Mouse (Mus musculus) right cerebral cortex, postnatal 4 days (tissue): ENCODE results near the gene Zfp62.
A peak's percentile ranks its signal among the peaks of the same experiment; 100 is the strongest.

Source experiments
- DNase-seq: peaks from one replicate; pipeline ENCODE4 v3.0.0-alpha.2; 2022

Gene Zfp62

DNA sequence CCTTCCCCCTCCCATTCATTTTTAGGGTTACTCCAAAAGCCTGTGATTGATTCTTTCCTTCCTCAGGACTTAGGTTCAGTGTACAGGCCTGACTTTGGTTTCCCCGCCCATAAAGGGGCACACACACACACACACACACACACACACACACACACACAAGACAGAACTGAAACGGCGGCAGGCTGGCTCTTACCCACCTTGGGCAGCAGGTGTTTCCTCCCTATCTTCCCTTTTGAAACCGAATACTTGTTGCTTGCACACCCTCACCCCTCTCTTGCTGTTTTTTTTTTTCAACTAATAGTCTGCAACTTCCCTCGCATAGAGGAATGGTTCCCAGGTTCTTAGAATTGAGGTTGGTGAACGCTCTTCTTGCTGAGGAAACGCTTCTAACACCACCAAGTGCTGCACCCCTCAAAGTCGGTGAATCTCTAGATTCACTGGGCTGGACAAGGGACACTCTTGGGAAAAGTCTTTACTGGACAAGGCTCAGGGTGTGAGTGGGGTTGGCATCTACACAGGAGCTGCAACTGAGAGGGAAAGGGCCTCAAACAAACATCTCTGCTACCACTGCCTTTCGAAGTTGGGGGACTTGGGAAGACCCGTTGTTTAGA is 46.8 kb downstream of the Zfp62 start:
- DNase-seq, result no peak

DNA sequence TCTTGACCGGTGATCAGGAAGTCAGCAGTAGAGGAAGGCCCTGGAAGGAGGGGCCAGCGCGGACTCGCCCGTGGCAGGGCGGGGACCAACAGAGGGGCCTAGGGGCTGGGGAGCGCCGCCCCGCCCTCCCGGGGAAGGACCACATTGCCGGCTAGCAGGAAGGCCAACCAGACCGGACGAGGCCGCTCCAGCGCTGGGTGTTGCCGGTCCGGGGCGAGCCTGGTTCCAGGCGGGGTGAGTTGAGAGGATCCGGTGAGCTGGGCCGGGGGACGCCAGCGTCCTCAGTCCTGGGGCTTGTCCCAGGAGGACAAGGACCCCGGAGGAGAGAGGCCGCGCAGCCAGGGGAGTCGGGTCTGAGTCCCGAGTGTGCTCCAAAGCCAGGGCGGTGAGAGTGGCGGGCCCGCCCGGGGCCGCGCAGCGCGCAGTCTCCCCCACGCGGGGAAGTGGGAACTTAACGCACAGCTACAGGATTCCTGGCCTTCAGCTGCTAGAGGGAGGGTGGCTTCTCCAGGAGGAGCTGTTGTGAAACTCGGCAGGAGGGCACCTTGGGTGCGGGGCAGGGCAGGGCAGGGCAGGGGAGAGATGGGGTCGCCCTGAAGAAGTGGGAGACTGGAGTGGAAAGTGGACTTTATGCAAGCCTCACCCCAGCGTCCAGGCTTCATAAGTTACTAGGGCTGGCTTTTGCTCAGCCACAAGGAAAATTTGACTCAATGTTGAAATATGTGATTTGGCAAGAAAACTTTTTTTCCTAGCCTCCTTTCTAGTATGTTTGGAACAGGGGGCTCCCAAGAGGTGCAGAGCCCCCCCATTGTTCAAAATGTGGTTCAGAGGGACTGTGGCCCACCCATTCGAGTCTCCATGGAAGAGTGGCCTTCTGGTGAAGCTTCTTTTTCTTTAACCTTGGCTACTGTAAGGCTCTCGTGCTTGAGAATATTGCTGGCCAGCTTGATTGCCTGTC is 47.6 kb downstream of the Zfp62 start:
- DNase-seq, result peak; percentile 60

DNA sequence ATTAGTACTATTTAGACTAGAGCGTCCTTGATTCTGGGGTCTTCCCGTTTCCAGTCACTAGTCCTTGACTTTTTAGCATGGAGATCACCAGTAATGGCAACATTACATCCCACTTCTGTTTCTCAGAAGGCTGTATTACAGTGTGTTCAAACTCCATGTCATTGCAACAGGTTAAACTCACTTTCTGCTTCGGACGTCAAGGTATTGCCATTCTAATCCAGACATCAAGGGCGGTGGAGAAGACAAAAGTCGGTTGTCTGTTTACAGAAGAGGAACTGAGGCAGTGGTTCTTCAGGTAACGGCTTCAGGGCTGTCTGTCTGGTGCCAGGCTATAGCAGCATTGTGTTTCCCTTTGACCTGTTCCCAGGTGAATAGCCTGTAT is 48.3 kb downstream of the Zfp62 start:
- DNase-seq, result no peak

DNA sequence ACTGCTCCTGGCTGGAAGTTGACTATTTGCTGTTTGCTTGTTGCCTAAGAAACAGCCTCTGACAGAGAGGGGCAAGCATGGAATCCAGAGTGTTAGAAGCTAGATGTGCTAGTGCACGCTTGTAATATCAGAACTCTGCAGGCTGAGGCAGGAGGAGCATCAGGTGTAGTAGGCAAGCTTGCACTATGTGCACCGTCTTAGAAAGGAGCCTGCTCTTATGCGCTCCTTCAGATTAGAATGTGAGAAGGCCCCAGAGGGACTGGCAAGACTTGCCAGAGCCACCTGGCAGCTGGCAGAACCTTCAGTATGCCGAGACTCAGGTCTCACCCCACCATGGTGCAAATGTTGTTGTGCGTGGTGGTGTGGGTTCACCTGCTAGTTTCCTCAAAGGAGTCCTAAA is 49.0 kb downstream of the Zfp62 start:
- no peak for DNase-seq

DNA sequence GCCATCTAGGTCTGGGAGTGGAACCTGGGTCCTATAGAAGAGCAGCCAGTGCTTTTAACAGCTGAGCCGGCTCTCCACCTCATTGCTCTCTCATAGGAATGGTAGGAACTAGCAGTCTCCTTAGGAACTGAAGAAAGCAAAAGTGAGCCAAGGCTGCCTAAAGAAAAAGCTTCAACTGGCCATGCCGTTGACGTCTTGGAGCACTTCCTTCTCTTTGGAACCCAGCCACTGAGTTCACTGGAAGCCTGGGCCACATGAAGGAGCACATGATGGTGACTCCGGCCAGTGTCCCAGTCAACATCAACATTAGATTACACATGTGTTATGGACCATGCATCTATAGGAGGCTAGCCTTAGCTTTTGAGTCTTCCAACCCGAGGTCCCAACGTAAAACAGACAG is 49.9 kb downstream of the Zfp62 start:
- no peak for DNase-seq

DNA sequence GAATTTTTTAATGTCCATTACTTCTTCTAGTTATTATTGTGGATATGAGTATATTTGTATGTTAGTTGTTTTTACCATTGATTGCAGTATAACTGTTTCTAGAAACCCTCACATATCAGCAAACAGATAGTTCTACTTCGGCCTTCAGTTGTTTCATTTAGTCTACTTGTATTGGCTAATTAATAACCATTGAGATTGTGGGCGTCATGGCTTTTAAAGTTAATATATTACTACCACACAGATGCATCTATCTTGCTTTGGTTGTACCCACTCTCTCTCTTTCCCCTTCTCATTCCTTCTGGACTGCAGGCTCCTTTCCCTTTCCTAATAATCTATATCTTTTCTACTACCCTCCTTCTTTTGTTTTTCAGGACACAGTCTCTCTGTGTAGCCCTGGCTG is 56.2 kb downstream of the Zfp62 start:
- no peak for DNase-seq

DNA sequence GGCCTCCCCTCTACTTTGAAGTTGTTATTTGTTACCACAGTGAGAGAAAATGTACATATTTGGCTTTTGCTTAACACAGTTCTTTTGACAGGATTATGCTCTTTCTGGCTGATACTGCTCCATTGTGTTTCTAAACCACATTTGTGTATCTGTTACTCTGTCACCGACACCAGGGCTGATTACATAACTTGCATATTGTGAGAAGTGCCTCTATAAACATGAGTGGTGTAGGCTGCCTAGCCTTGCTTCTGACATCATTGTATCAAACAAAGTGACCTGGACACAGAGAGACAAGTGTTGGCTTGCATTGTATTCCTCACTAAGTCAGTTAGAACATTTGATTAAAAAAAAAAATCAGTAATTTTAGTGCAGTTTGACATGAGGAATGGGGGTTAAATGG is 56.7 kb downstream of the Zfp62 start:
- no peak for DNase-seq

DNA sequence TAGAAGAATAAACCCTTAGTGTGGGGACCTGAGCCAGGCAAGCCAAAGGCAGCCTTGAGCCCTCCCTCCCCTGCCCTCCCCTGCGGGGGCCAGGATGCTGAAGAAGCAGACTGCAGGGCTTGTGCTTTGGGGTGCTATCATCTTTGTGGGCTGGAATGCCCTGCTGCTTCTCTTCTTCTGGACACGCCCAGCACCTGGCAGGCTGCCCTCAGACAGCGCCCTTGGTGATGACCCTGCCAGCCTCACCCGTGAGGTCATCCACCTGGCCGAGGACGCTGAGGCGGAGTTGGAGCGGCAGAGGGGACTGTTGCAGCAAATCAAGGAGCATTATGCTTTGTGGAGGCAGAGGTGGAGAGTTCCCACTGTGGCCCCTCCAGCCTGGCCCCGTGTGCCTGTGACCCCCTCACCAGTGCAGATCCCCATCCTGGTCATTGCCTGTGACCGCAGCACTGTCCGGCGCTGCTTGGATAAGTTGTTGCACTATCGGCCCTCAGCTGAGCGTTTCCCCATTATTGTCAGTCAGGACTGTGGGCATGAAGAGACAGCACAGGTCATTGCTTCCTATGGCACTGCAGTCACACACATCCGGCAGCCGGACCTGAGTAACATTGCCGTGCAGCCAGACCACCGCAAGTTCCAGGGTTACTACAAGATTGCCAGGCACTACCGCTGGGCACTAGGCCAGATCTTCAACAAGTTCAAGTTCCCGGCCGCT is 57.7 kb downstream of the Zfp62 start:
- DNase-seq, result no peak

DNA sequence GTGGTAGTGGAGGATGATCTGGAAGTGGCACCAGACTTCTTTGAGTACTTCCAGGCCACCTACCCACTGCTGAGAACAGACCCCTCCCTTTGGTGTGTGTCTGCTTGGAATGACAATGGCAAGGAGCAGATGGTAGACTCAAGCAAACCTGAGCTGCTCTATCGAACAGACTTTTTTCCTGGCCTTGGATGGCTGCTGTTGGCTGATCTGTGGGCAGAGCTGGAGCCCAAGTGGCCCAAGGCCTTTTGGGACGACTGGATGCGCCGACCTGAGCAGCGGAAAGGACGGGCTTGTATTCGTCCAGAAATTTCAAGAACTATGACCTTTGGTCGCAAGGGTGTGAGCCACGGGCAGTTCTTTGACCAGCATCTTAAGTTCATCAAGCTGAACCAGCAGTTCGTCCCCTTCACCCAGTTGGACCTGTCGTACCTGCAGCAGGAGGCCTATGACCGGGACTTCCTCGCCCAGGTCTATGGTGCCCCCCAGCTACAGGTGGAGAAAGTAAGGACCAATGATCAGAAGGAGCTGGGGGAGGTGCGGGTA is 58.3 kb downstream of the Zfp62 start:
- no peak for DNase-seq

DNA sequence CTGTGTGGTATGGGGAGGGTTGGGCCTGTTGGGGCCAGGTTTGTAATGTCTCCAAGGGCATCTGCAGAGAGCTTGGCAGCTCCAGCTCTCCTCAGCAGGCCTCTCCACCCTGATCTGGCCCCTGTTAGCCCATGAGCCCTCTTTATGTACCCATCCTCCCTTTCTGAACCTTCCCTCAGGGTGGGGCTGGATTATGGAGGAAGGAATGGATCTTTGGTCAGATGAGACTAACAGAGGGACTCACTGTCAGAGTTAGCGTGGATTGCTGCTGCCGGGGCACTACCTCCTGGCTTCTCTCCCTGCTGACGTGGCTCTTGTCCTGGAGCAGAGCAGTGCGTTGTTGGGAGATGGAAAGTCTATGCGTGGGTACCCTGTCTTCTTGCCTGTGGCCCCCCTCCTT is 59.2 kb downstream of the Zfp62 start:
- no peak for DNase-seq

DNA sequence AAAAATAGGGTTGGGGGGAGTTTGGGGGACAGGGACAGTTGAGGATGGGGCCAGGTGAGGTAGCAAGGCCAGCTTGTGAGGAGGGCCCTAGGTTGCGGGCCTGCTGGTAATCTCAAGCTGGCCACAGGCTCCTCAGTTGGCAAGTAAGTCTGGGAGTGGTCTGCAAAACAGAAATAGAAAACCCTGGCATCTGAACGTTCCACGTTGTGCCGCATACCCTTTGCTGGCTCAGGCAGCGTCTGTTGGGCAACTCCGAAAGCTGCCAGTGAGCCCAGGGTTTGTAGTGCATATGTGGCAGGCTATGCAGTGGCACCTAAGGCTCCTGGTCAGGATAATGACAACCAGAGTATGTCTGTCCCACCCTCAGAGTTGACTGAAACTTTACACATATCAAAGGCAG is 60.1 kb downstream of the Zfp62 start:
- DNase-seq, result no peak

DNA sequence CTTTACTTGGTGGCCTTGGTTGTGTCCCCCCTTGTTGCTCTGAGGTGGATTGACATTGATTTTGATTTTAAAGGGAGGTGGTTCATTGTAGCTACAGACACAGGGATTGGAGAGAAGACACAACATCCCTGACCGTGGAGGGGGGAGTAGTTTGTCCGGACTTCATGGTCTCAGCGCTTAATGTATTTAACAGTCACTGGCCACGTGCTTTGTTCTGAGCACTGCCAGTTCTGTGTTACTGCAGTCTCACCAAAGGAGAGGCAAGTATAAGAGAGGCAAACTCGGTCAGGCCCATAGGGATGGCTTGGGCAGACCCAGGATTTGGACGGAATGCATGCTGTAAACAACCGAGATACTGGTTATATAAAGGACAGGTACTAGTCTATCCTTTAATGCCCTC is 61.0 kb downstream of the Zfp62 start:
- DNase-seq, result no peak

DNA sequence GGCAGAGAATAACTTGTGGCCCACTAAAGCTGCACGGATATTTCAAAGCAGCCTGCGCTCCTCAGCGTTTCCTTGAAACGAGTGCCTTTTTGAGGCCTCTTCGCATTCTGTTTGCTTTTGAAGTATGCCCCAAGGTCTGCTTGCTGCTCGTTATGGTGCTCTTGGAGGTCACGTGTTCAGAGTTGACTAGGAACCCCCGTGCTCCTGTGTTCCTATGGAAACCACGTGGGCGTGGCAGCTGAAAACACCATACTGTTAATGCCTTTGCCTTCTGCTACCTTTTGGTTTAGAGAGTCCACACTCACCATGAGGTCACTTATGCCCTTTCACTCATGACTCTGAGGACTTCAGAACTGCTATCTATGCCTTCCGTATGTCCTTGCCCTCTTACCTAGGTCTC is 61.5 kb downstream of the Zfp62 start:
- no peak for DNase-seq

DNA sequence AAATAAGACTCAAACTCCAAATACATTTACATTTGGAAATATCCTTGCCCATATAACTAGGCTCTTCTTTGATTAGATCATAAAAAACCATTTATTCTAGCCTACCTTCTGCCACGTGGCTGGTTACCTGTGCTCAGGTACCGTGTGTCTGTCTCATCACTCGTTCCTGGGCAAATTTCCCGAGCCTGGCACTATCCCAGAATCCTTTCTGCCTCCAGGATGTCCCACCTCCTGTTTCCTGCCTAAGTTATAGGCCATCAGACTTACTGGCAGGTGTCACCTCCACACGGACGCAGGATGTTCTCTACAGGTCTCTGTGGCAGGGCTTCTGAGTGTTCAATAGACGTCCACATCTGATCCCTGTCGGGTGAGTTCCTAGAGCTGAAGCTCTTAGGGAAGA is 62.0 kb downstream of the Zfp62 start:
- no peak for DNase-seq

DNA sequence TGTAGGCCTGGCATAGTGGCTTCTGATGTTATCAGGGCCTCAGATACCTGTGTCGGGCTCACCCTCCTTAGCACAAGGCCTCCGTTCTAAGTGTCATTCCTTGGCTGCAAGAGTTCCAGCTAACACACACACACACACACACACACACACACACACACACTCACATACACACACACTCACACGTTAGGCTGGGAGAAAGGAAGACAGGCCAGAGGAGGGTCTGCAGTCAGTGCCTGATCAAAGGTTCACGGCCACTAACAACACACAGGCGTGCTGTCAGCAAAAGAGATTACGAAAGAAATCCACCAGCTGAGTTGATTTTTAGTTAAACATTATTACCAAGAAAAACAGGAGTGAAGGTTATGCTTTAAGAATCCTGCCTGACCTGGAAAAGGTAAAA is 63.6 kb downstream of the Zfp62 start:
- no peak for DNase-seq

DNA sequence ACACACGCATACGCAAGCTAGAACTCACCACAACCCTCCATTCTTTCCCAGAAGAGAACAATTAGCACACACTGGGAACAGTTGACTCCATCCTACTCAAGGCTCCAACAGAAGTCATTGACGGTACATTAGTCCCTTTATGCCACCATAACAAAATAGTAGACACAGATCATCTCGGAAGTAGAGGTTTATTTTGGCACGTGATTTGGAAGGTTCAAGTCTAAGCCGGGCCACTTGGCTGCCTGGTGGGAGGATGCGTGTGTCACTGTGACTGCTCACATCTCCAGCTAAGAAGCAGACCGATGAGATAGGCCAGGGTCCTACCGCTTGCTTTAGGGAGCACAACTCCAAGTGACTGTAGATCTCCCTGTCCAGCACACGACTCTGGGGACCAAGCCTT is 64.2 kb downstream of the Zfp62 start:
- no peak for DNase-seq

DNA sequence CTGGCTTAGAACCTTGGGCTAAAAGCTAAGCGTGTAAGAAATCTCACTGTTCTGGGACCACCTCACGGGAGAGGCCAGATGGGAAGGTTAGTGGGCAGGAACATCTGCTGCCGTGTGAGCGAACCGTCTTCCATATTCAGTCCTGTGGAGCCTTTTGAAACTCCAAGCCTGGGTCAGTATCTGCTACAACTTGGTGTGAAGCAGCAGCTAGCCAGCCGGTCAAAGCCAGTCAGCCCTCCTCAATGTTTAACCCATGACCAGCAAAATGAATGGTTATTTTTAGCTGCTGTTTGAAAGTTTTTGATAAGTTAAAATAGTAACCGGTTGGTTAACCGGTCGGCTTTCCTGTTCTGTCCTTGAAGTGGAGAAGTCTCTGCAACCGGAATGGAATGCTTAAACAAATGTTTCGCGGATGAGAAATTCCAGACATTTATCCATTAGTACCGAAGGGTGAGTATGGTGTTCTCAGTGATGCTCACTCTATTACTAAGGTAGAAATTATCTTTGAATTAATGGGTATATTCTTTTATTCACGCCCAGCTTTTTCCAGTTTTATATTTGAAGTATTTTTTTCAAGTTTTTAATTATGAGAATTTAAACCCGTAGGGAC is 65.0 kb downstream of the Zfp62 start:
- no peak for DNase-seq
